ENCODE assay signal across 12 mouse cellular contexts in genomic region chr17:25604234-25604633, GRCm38 (mm10). TPM values are rescaled to one million over a fixed set of nuclear protein-coding genes. Genes with fewer than 3 reads are reported as not detected.
"Had no signal": no experiment of that assay in that cellular context is flagged by ENCODE, and none has a peak within 500 bp of the region (broad histone marks: within the 10 kb centered on the region; RNA-seq: fewer than 3 reads in every experiment).

No protein-coding gene starts in this region.

- H3K27me3 ChIP-seq: liver, embryonic 15.5 days; midbrain, embryonic 12.5 days had no signal

- H3K4me3 ChIP-seq: limb, embryonic 13.5 days; liver, embryonic 15.5 days; midbrain, embryonic 12.5 days had no signal

- H3K27ac ChIP-seq: limb, embryonic 13.5 days; liver, embryonic 15.5 days; midbrain, embryonic 12.5 days had no signal

- H3K9me3 ChIP-seq: limb, embryonic 13.5 days; liver, embryonic 15.5 days; megakaryocyte, embryonic 14.5 days; midbrain, embryonic 12.5 days had no signal

- H3K36me3 ChIP-seq: liver, embryonic 15.5 days; midbrain, embryonic 12.5 days had no signal

- DNase-seq: kidney, postnatal 14 days; lung, embryonic 14.5 days; lung, postnatal 10 days; lung, postnatal 4 days; right cerebral cortex, adult 18-20 months; right cerebral cortex, postnatal 25 days; thymus, postnatal 36 days had no signal

RNA-seq across cellular contexts. Expression of gene Sox8, which starts 33.7 kb away (rescaled TPM):
- total RNA-seq: liver, adult 2 months had no signal
- polyA plus RNA-seq: liver, adult 2 months had no signal
